Mouse (Mus musculus) liver, embryonic 14.5 days (tissue): ENCODE measurements around the gene Rnf24. TPM values are rescaled to one million over a fixed set of nuclear protein-coding genes. Genes with fewer than 3 reads are reported as not detected.

Experiments used
- ATAC-seq: fragments of 200-750 bp; cut with Nextera tagmentation; 2 replicates; pipeline ENCODE4 v1.8.0; 2017; ENCODE audit warnings: moderate number of reproducible peaks, mild to moderate bottlenecking, moderate library complexity; ENCODE audit not compliant: insufficient read depth
- DNase-seq, 3 experiments: peaks; one replicate each; pipeline ENCODE4 v3.0.0-alpha.2; 2012 to 2013; ENCODE audit warnings: low read depth in 3 of 3, low spot score in 3 of 3
- H3K27ac ChIP-seq: fragments of 300-500 bp; sonication (generic); 2 replicates; pipeline ENCODE4 v1.5.1; 2014; ENCODE audit warnings: moderate library complexity, mild to moderate bottlenecking, control low read depth, inconsistent platforms
- H3K27me3 ChIP-seq: fragments of 300-500 bp; sonication (generic); 2 replicates; pipeline ENCODE4 v1.6.1; 2014; ENCODE audit warnings: mild to moderate bottlenecking, low read length, moderate library complexity; ENCODE audit not compliant: control insufficient read depth, insufficient read depth
- H3K36me3 ChIP-seq: fragments of 300-500 bp; sonication (generic); replicated peaks from 2 replicates; pipeline ENCODE4 v1.6.1; 2014; ENCODE audit warnings: low read depth; ENCODE audit not compliant: control insufficient read depth, insufficient read depth
- H3K4me1 ChIP-seq, 2 experiments: fragments of 200-500 bp in 1 of 2; fragments of 300-500 bp in 1 of 2; sonication (generic) in 1 of 2; replicated peaks; 2 replicates each; pipeline ENCODE4 v1.6.1; 2012 to 2014; ENCODE audit warnings: antibody characterized with exemption in 1 of 2, inconsistent platforms in 1 of 2, low read length in 1 of 2; ENCODE audit not compliant: control insufficient read depth in 2 of 2, insufficient read depth in 2 of 2
- H3K4me2 ChIP-seq: fragments of 300-500 bp; sonication (generic); 2 replicates; pipeline ENCODE4 v1.6.1; 2014; ENCODE audit warnings: low read depth, mild to moderate bottlenecking, control low read depth, moderate library complexity
- H3K4me3 ChIP-seq, 2 experiments: fragments of 200-500 bp in 1 of 2; fragments of 300-500 bp in 1 of 2; sonication (generic) in 1 of 2; 2 replicates each; pipeline ENCODE4 v1.5.1; 2012 to 2014; ENCODE audit warnings: low read depth in 2 of 2, low read length in 2 of 2, mild to moderate bottlenecking in 2 of 2, control low read depth in 1 of 2, inconsistent platforms in 1 of 2, moderate library complexity in 1 of 2; ENCODE audit not compliant: insufficient read depth in 1 of 2
- H3K9ac ChIP-seq: fragments of 300-500 bp; sonication (generic); replicated peaks from 2 replicates; pipeline ENCODE4 v1.6.1; 2014; ENCODE audit warnings: mild to moderate bottlenecking, control low read depth, moderate library complexity
- H3K9me3 ChIP-seq: fragments of 300-500 bp; sonication (generic); 2 replicates; pipeline ENCODE4 v1.6.1; 2016; ENCODE audit warnings: low read length, mixed read lengths; ENCODE audit not compliant: control insufficient read depth
- CTCF ChIP-seq: IDR thresholded peaks from 2 replicates; pipeline ENCODE4 v1.5.1; 2016; ENCODE audit warnings: antibody characterized with exemption, low read depth, control low read depth
- EP300 ChIP-seq: IDR thresholded peaks from 2 replicates; pipeline ENCODE4 v1.6.1; 2016; ENCODE audit warnings: antibody characterized with exemption, low read depth
- WGBS: fragments of 180-500 bp; shearing (Covaris S2); extraction: QIAGEN DNeasy Blood & Tissue Kit; methylation state at CpG from one replicate; pipeline ENCODE4 v1.1.7; 2014; ENCODE audit not compliant: insufficient replicate concordance; 5-methylcytosine and 5-hydroxymethylcytosine counted together
- polyA plus RNA-seq, 2 experiments: library from polyadenylated mRNA; depleted of rRNA in 1 of 2; stranded (reverse) in 1 of 2; unstranded in 1 of 2; fragments of >200 nt; fragmentation: Nextera tagmentation in 1 of 2; extraction: Ambion mirVana in 1 of 2; gene quantifications; 2 replicates each; pipeline versions ENCODE4 v1.2.1 to v1.2.3; 2012 to 2014

The Rnf24 gene
- polyA plus RNA-seq, 2 experiments = 0.32 to 0.55 TPM

- TF ChIP-seq EP300 (no peak), CTCF (no peak)
- H3K4me2 ChIP-seq = peak within 1 kb of the TSS; percentile 95
- H3K9me3 ChIP-seq = no peaks in the 10 kb centered on the region
- WGBS = under 1% methylated on average over 49 of the region's 49 CpGs
- H3K36me3 ChIP-seq = peaks cover 8% of the 10 kb centered on the region
- DNase-seq (peak; percentile 96 to 97 (median 96)), ATAC-seq (peak; percentile 92)
- peak within 1 kb of the TSS; percentile 99 for H3K9ac ChIP-seq
- peaks cover 42 to 49% of the 10 kb centered on the region in 2 experiments for H3K4me1 ChIP-seq
- peak within 1 kb of the TSS; percentile 99 for H3K27ac ChIP-seq
- peak within 1 kb of the TSS; percentile 94 to 97 for H3K4me3 ChIP-seq
- H3K27me3 ChIP-seq = no peaks in the 10 kb centered on the region
These were observed 90.4 kb downstream of the Rnf24 start, which contains the start of gene Pank2 for GRCm38 (mm10) chr2:131262213-131262672. Gene Pank2, plus strand, starts transcription at chr2:131262495.

- TF ChIP-seq EP300 = no peak
- no peak for TF ChIP-seq CTCF
- Histone ChIP-seq H3K4me1 (peaks cover 47 to 54% of the 10 kb centered on the region in 2 experiments), H3K27me3 (no peaks in the 10 kb centered on the region), H3K4me3 (peak overlapping the region; percentile 77 to 94), H3K4me2 (peak overlapping the region; percentile 95), H3K9me3 (no peaks in the 10 kb centered on the region), H3K9ac (peak overlapping the region; percentile 77), H3K36me3 (peaks cover 8% of the 10 kb centered on the region), H3K27ac (peak overlapping the region; percentile 93)
- 12% methylated on average over 10 of the region's 10 CpGs for WGBS
- ATAC-seq (peak; percentile 30), DNase-seq (no peak)
These were observed 91.0 kb downstream of the Rnf24 start for GRCm38 (mm10) chr2:131261481-131262212.

- Histone ChIP-seq H3K36me3 (peaks cover 3% of the 10 kb centered on the region; the same call in 1 of the 2 replicates), H3K27me3 (no peaks in the 10 kb centered on the region), H3K27ac (peak overlapping the region; percentile 93), H3K9me3 (no peaks in the 10 kb centered on the region), H3K9ac (peak overlapping the region; percentile 52), H3K4me1 (peaks cover 49 to 57% of the 10 kb centered on the region in 2 experiments), H3K4me3 (peak overlapping the region; percentile 6 to 28; a peak in 2 of 4 replicates), H3K4me2 (peak overlapping the region; percentile 95)
- peak; percentile 60 to 75 (median 64) for DNase-seq
- TF ChIP-seq EP300 (peak; percentile 71), CTCF (no peak)
- peak; percentile 36 for ATAC-seq
- WGBS = 25% methylated on average over 9 of the region's 9 CpGs
These were observed 92.0 kb downstream of the Rnf24 start for GRCm38 (mm10) chr2:131260544-131261307.

- no peak overlapping the region for H3K9ac ChIP-seq
- H3K27ac ChIP-seq = no peak overlapping the region
- no peak overlapping the region for H3K4me2 ChIP-seq
- no peak for TF ChIP-seq EP300
- no peak for TF ChIP-seq CTCF
- H3K4me3 ChIP-seq = no peak overlapping the region
- 64% methylated on average over 8 of the region's 8 CpGs for WGBS
- H3K27me3 ChIP-seq = no peaks in the 10 kb centered on the region
- ATAC-seq (no peak), DNase-seq (no peak)
- no peaks in the 10 kb centered on the region for H3K9me3 ChIP-seq
- no peaks in the 10 kb centered on the region for H3K36me3 ChIP-seq
- peaks cover 52 to 55% of the 10 kb centered on the region in 2 experiments for H3K4me1 ChIP-seq
These were observed 94.0 kb downstream of the Rnf24 start for GRCm38 (mm10) chr2:131258693-131259092.

GRCm38 (mm10) chr2:131255738-131256137 is 97.0 kb downstream of the Rnf24 start:
- H3K4me3 ChIP-seq = no peak overlapping the region
- H3K27ac ChIP-seq = peak overlapping the region; percentile 18; the same call in 1 of the 2 replicates
- WGBS = 49% methylated on average over 3 of the region's 3 CpGs
- H3K27me3 ChIP-seq = no peaks in the 10 kb centered on the region
- ATAC-seq = no peak
- H3K9me3 ChIP-seq = no peaks in the 10 kb centered on the region
- no peak overlapping the region for H3K4me2 ChIP-seq
- H3K4me1 ChIP-seq = peaks cover 46 to 47% of the 10 kb centered on the region in 2 experiments
- H3K9ac ChIP-seq = no peak overlapping the region
- H3K36me3 ChIP-seq = no peaks in the 10 kb centered on the region
- TF ChIP-seq CTCF = no peak
- no peak for TF ChIP-seq EP300
- no peak for DNase-seq
